Mouse (Mus musculus): ENCODE data around the gene Hunk. TPM values are rescaled to one million over a fixed set of nuclear protein-coding genes. Genes with fewer than 3 reads are reported as not detected.

The Hunk gene
- 3.2 and 3.8 TPM in 2 replicates for polyA plus RNA-seq (2021; fragmentation: Nextera tagmentation)
- long read RNA-seq, experiment 1, partial matches to known transcripts: 14 of 17 reads
- long read RNA-seq, experiment 1, other reads (novel, unspliced or antisense): 3 of 17 reads
- long read RNA-seq, experiment 2, full-length matches to known transcripts: 5 of 34 reads
- long read RNA-seq, experiment 2, partial matches to known transcripts: 21 of 34 reads
- long read RNA-seq, experiment 2, other reads (novel, unspliced or antisense): 8 of 34 reads

DNA sequence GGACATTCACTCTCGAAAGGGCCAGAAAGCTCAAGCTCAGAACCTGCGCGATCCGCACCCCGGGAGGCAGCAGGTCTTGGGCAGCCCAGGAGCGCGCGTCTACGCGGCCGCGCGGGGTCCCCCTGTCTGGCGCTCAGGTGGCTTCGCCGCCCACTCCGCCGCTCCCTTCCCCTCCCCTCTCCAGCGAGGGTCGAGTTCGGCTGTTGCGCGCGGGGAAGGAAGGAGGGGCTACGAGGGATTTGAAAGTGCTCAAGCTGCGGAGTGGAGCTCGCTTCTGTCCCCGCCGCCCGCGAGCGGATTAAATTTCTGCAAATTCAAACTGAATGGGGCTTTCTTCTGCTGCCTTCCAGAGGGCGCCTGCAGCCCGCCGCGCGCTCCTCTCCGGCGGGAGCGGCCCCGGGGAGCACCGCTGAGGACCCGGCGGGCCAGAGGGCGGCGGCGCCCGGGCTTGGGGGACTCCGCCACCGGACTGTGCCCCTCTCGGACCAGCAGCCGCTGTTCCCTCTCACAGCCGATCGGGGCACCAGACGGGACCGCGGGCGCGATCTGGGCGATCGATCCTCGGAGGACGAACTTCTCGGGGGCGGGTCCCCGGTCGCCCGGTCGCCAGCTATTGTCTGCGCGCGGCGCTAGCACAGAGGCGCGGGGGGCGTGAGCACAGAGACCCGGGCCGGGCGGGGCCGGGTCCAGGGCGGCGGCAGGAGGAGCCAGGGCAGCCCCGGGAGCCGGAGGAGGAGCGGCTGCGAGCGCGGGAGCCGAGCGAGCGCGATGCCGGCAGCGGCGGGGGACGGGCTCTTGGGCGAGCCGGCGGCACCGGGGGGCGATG lies at the start of gene Hunk:
Hunk (plus strand) TSS at position 326 of the 826 bp plus-strand sequence.

Other genes with a start within 250 kb of the Hunk start
- gene Tiam1, start 242.2 kb upstream of the Hunk start, polyA plus RNA-seq (2021; fragmentation: Nextera tagmentation): 11.6 and 13.0 TPM in 2 replicates
- gene Sod1, start 165.3 kb upstream of the Hunk start, polyA plus RNA-seq (2021; fragmentation: Nextera tagmentation): 734 and 1,102 TPM in 2 replicates
- gene Scaf4, start 101.5 kb upstream of the Hunk start, polyA plus RNA-seq (2021; fragmentation: Nextera tagmentation): 7.3 and 9.8 TPM in 2 replicates